Mouse (Mus musculus) CH12.LX (cell line): Measurements from ENCODE around the gene Prdx1.

Experiments used
- CTCF ChIP-seq, 2 experiments: IDR thresholded peaks in 1 of 2; conservative IDR thresholded peaks in 1 of 2; 2 replicates each; pipeline ENCODE4 v1.5.1; 2011 to 2012; ENCODE audit warnings: low read depth in 2 of 2, low read length in 2 of 2, improper control_type of control experiment in 1 of 2, inconsistent platforms in 1 of 2, mild to moderate bottlenecking in 1 of 2, moderate library complexity in 1 of 2
- KAT2A ChIP-seq: IDR thresholded peaks from 2 replicates; pipeline ENCODE4 v1.6.1; 2012; ENCODE audit warnings: low read length, improper control_type of control experiment, inconsistent platforms; ENCODE audit not compliant: insufficient replicate concordance
- POLR2A ChIP-seq: IDR thresholded peaks from 2 replicates; pipeline ENCODE4 v1.6.1; 2011; ENCODE audit warnings: low read depth, mild to moderate bottlenecking, improper control_type of control experiment, low read length
- POLR2AphosphoS2 ChIP-seq: IDR thresholded peaks from 2 replicates; pipeline ENCODE4 v1.6.1; 2011; ENCODE audit warnings: low read depth, low read length, improper control_type of control experiment
- RAD21 ChIP-seq: IDR thresholded peaks from 2 replicates; pipeline ENCODE4 v1.6.1; 2011; ENCODE audit warnings: low read depth, mild to moderate bottlenecking, low read length, improper control_type of control experiment, moderate library complexity
- TCF12 ChIP-seq: IDR thresholded peaks from 2 replicates; pipeline ENCODE4 v1.6.1; 2014; ENCODE audit warnings: low read depth, mild to moderate bottlenecking, inconsistent platforms, low read length, improper control_type of control experiment

DNA sequence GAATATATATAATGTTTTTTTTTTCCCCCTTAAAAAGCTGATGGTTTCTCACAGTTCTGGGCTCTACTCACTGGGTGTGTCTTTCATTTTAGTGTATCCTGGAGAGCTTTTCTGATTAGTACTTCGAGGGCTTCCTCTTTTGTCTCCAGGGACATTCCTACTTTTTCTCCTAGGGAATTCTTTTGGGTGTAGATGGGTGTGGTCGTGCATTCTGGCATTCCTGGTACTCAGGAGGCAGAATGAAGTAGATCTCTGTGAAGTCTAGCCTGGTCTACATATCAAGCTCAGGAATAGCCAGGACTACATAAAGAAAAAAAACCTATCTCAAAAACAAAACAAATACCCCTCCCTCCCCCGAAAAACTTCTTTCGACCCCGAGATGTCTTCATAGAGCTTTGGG lies 40.1 kb downstream of the Prdx1 start:
- TF ChIP-seq POLR2A, result no peak
- no peak for TF ChIP-seq TCF12
- no peak for TF ChIP-seq CTCF (conservative IDR thresholded peaks at IDR 0.05 in 1 of 2, IDR thresholded peaks at IDR 0.05 in 1 of 2; ENCODE audit: low read depth in 2 of 2, low read length in 2 of 2)
- TF ChIP-seq POLR2AphosphoS2, result no peak
- no peak for TF ChIP-seq RAD21
- TF ChIP-seq KAT2A, result no peak
